Mouse (Mus musculus) embryonic facial prominence, embryonic 15.5 days (tissue): ENCODE data around the gene Casc3. TPM values are rescaled to one million over a fixed set of nuclear protein-coding genes. Genes with fewer than 3 reads are reported as not detected.

Experiments
- ATAC-seq: fragments of 200-750 bp; cut with Nextera tagmentation; 2 replicates; pipeline ENCODE4 v1.8.0; 2017; ENCODE audit warnings: low read depth, moderate TSS enrichment; ENCODE audit not compliant: insufficient number of reproducible peaks, low FRiP score, low TSS enrichment
- H3K27ac ChIP-seq: fragments of 300-500 bp; sonication (generic); replicated peaks from 2 replicates; pipeline ENCODE4 v1.5.1; 2015; ENCODE audit warnings: mild to moderate bottlenecking, inconsistent platforms
- H3K27me3 ChIP-seq: fragments of 300-500 bp; sonication (generic); 2 replicates; pipeline ENCODE4 v1.6.1; 2015; ENCODE audit warnings: inconsistent platforms
- H3K36me3 ChIP-seq: fragments of 300-500 bp; sonication (generic); 2 replicates; pipeline ENCODE4 v1.6.1; 2015; ENCODE audit warnings: mild to moderate bottlenecking, inconsistent platforms
- H3K4me1 ChIP-seq: fragments of 300-500 bp; sonication (generic); 2 replicates; pipeline ENCODE4 v1.6.1; 2015; ENCODE audit warnings: inconsistent platforms
- H3K4me2 ChIP-seq: fragments of 300-500 bp; sonication (generic); replicated peaks from 2 replicates; pipeline ENCODE4 v1.6.1; 2015; ENCODE audit warnings: mild to moderate bottlenecking, inconsistent platforms
- H3K4me3 ChIP-seq: fragments of 300-500 bp; sonication (generic); replicated peaks from 2 replicates; pipeline ENCODE4 v1.5.1; 2015; ENCODE audit warnings: mild to moderate bottlenecking, inconsistent platforms
- H3K9ac ChIP-seq: fragments of 300-500 bp; sonication (generic); 2 replicates; pipeline ENCODE4 v1.6.1; 2015; ENCODE audit warnings: inconsistent platforms
- H3K9me3 ChIP-seq: fragments of 300-500 bp; sonication (generic); replicated peaks from 2 replicates; pipeline ENCODE4 v1.6.1; 2016; ENCODE audit warnings: inconsistent platforms
- WGBS: fragments of 180-500 bp; shearing (Covaris S2); methylation state at CpG from one replicate; pipeline ENCODE4 v1.1.7; 2015; 5-methylcytosine and 5-hydroxymethylcytosine counted together
- polyA plus RNA-seq: library from polyadenylated mRNA; unstranded; fragments of >200 nt; fragmentation: Nextera tagmentation; extraction: Ambion mirVana; gene quantifications from 2 replicates; pipeline ENCODE4 v1.2.1, GENCODE M21; 2015

Casc3 gene
- polyA plus RNA-seq, 1 experiment from 2014 or later = 42.2 TPM

DNA sequence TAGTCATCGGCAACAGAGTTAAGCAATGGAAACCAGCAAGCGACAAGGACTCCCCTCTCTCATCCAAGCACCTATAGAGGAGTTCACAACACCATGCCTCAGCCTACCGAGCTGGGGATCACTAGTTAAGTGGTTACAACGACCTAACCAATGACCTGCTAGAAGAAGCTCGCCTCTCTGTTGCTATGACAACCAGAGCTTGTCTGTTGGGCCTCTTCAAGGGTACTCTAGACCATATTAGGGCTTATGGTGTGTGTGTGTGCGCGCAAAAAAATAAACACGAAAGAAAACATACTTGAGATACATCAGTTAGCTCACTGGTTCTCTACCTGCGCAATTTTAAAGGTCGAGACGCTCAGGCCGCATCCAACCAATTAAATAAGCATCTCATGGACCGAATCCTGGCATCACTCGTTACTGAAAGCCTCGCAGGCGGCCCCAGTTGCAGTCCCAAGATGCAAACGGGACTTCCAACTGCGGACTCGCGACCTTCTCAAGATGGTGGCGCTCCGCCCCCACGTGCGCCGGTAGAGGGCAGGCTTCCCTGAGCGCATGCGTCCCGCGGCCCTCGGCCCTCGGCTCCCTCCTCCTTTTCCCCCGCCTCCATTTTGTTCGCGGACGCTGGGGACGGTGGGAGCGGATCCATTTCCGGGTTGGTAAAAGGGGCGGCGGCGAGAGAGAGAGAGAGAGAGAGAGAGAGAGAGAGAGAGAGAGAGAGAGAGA lies 58.5 kb downstream of the Casc3 start, which contains the start of gene Wipf2:
Gene Wipf2 (plus strand): TSS at position 611 of the 723 bp plus-strand sequence.
- Histone ChIP-seq H3K4me3 (peak within 1 kb of the TSS; percentile 70), H3K27me3 (no peaks in the 10 kb centered on the region), H3K4me2 (peak within 1 kb of the TSS; percentile 72), H3K27ac (peak within 1 kb of the TSS; percentile 93), H3K36me3 (peaks cover 18% of the 10 kb centered on the region), H3K4me1 (peaks cover 15% of the 10 kb centered on the region), H3K9ac (peak within 1 kb of the TSS; percentile 59), H3K9me3 (no peaks in the 10 kb centered on the region)
- WGBS = 8% methylated on average over 40 of the region's 41 CpGs
- peak; percentile 93 for ATAC-seq

- Histone ChIP-seq H3K27me3 (no peaks in the 10 kb centered on the region), H3K27ac (peak overlapping the region; percentile 93), H3K4me1 (peaks cover 15% of the 10 kb centered on the region), H3K9ac (peak overlapping the region; percentile 59), H3K4me2 (peak overlapping the region; percentile 72), H3K36me3 (peaks cover 19% of the 10 kb centered on the region), H3K4me3 (peak overlapping the region; percentile 70), H3K9me3 (no peaks in the 10 kb centered on the region)
- WGBS = under 1% methylated on average over 33 of the region's 39 CpGs
- ATAC-seq = peak; percentile 75
Observed at GRCm38 (mm10) chr11:98863751-98864429, 59.2 kb downstream of the Casc3 start.

DNA sequence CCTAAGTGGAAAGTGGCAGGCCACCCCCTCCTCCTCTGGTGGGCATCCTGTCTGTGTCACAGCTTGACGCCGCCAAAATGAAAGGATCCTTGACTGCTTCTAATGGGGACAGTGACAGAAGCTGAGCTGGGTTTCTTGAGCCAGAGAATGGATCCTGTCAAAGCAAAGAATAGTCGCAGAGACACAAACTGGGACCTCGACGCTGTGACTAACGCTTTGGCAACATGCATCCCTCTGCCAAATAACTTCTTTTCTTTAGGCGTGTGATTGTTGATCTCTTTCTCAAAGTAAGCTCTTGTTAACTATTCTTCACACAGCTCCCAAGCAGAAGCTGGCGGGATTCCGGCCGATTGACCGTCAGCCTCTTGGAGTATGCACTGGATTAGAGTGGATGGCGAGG lies 62.6 kb downstream of the Casc3 start:
- Histone ChIP-seq H3K9me3 (no peaks in the 10 kb centered on the region), H3K9ac (no peak overlapping the region), H3K27me3 (no peaks in the 10 kb centered on the region), H3K36me3 (peaks cover 27% of the 10 kb centered on the region), H3K4me2 (no peak overlapping the region), H3K27ac (no peak overlapping the region), H3K4me3 (no peak overlapping the region), H3K4me1 (peaks cover 25% of the 10 kb centered on the region)
- 84% methylated on average over 12 of the region's 12 CpGs for WGBS
- ATAC-seq = no peak

DNA sequence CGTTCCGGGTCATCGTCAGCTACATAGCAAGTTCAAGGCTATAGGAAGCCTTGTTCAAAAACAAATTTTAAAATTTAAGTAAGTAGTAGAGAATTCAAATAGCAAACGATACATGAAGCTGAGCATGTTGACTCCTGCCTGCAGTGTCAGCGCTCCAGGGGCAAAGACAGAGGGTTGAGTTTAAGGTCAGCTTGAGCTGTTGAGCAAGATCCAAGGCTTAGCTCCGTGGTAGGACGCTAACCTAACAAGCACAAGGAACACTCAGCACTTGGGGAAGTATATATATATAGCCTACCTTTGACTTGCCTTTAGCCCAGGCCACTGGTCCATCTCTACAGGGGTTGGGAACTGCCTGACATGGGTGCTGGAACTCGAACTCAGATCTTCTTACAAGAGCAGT lies 65.2 kb downstream of the Casc3 start:
- H3K9ac ChIP-seq = no peak overlapping the region
- 86% methylated on average over 8 of the region's 8 CpGs for WGBS
- ATAC-seq = no peak
- no peak overlapping the region for H3K4me2 ChIP-seq
- H3K27me3 ChIP-seq = no peaks in the 10 kb centered on the region
- no peak overlapping the region for H3K27ac ChIP-seq
- no peaks in the 10 kb centered on the region for H3K9me3 ChIP-seq
- H3K4me3 ChIP-seq = no peak overlapping the region
- H3K4me1 ChIP-seq = peaks cover 13% of the 10 kb centered on the region
- peaks cover 32% of the 10 kb centered on the region for H3K36me3 ChIP-seq

DNA sequence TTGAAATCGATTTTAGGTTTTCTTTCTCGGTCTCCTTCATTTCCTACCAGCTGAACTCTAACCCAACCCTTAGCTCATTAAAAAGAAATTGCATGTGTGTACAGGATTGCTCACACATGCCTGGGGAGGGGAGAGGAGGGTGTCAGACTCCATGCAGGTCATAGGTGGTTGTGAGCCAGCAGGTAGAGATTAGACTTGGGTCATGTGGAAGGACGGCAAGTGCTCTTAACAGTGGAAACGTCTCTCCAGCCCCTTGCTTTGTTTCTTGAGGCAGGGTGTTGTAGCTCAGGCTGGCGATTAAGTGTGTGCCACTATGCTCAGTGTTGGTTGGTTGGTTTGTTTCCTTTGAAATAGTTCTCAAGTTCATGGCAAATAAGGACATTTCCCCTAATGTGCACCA lies 66.1 kb downstream of the Casc3 start:
- H3K36me3 ChIP-seq = peaks cover 32% of the 10 kb centered on the region
- H3K27me3 ChIP-seq = no peaks in the 10 kb centered on the region
- no peak for ATAC-seq
- peaks cover 13% of the 10 kb centered on the region for H3K4me1 ChIP-seq
- H3K4me3 ChIP-seq = no peak overlapping the region
- H3K9me3 ChIP-seq = no peaks in the 10 kb centered on the region
- no peak overlapping the region for H3K9ac ChIP-seq
- no peak overlapping the region for H3K27ac ChIP-seq
- H3K4me2 ChIP-seq = no peak overlapping the region
- 77% methylated on average over 5 of the region's 5 CpGs for WGBS

- peak overlapping the region; percentile 69 for H3K27ac ChIP-seq
- 46% methylated on average over 4 of the region's 4 CpGs for WGBS
- H3K4me2 ChIP-seq = no peak overlapping the region
- no peak for ATAC-seq
- no peaks in the 10 kb centered on the region for H3K27me3 ChIP-seq
- H3K36me3 ChIP-seq = peaks cover 30% of the 10 kb centered on the region
- H3K9me3 ChIP-seq = no peaks in the 10 kb centered on the region
- peaks cover 13% of the 10 kb centered on the region for H3K4me1 ChIP-seq
- H3K9ac ChIP-seq = no peak overlapping the region
- no peak overlapping the region for H3K4me3 ChIP-seq
Observed at GRCm38 (mm10) chr11:98871416-98871815, 66.7 kb downstream of the Casc3 start.

GRCm38 (mm10) chr11:98872040-98872439 lies 67.3 kb downstream of the Casc3 start:
- H3K4me2 ChIP-seq = no peak overlapping the region
- H3K36me3 ChIP-seq = peaks cover 25% of the 10 kb centered on the region
- no peaks in the 10 kb centered on the region for H3K27me3 ChIP-seq
- 17% methylated on average over 4 of the region's 4 CpGs for WGBS
- no peak overlapping the region for H3K4me3 ChIP-seq
- H3K9ac ChIP-seq = no peak overlapping the region
- ATAC-seq = 0 out of 2 replicates have a peak, but pooled peaks have one; percentile 56
- peaks cover 13% of the 10 kb centered on the region for H3K4me1 ChIP-seq
- H3K27ac ChIP-seq = peak overlapping the region; percentile 69
- H3K9me3 ChIP-seq = no peaks in the 10 kb centered on the region

- no peak for ATAC-seq
- peaks cover 22% of the 10 kb centered on the region for H3K4me1 ChIP-seq
- H3K9me3 ChIP-seq = no peaks in the 10 kb centered on the region
- no peak overlapping the region for H3K4me2 ChIP-seq
- H3K9ac ChIP-seq = no peak overlapping the region
- H3K36me3 ChIP-seq = peaks cover 12% of the 10 kb centered on the region; the same call in 1 of the 2 replicates
- H3K27ac ChIP-seq = no peak overlapping the region
- H3K27me3 ChIP-seq = no peaks in the 10 kb centered on the region
- WGBS = 91% methylated on average over 9 of the region's 9 CpGs
- no peak overlapping the region for H3K4me3 ChIP-seq
Observed at GRCm38 (mm10) chr11:98873900-98874299, 69.2 kb downstream of the Casc3 start.

GRCm38 (mm10) chr11:98877001-98877400 lies 72.3 kb downstream of the Casc3 start:
- H3K4me3 ChIP-seq = no peak overlapping the region
- H3K4me2 ChIP-seq = no peak overlapping the region
- peaks cover 8% of the 10 kb centered on the region for H3K36me3 ChIP-seq
- H3K4me1 ChIP-seq = peaks cover 15% of the 10 kb centered on the region
- no peak overlapping the region for H3K27ac ChIP-seq
- H3K9ac ChIP-seq = no peak overlapping the region
- no peaks in the 10 kb centered on the region for H3K9me3 ChIP-seq
- no peaks in the 10 kb centered on the region for H3K27me3 ChIP-seq
- 86% methylated on average over 9 of the region's 9 CpGs for WGBS
- no peak for ATAC-seq
